Mouse (Mus musculus): ENCODE data around the gene Lrrc75b. TPM values are rescaled to one million over a fixed set of nuclear protein-coding genes. Genes with fewer than 3 reads are reported as not detected.
"Not testable (repeated sequence)": the region's sequence is repeated elsewhere in the genome, so short reads cannot be mapped to it uniquely, and the experiment has no call there.

Lrrc75b gene
- polyA plus RNA-seq, 1 experiment from 2014 or later = 1.0 TPM

- Histone ChIP-seq H3K27me3 (ENCODE audit: control insufficient read depth, insufficient read depth, low read length) (no peaks in the 10 kb centered on the region), H3K36me3 (ENCODE audit: control insufficient read depth, insufficient read depth, low read length) (peaks cover 43% of the 10 kb centered on the region), H3K4me3 (ENCODE audit: low read depth, low read length) (no peak overlapping the region), H3K9ac (ENCODE audit: low read depth, low read length) (no peak overlapping the region), H3K4me1 (ENCODE audit: control insufficient read depth, insufficient read depth, low read length) (peaks cover 13% of the 10 kb centered on the region), H3K4me2 (no peak overlapping the region), H3K9me3 (replicated peaks; ENCODE audit: control insufficient read depth, low read length) (no peaks in the 10 kb centered on the region), H3K27ac (ENCODE audit: low read depth, low read length) (no peak overlapping the region)
- no peak for ATAC-seq (replicated peaks; ENCODE audit: insufficient number of reproducible peaks, low FRiP score, low TSS enrichment)
- WGBS (ENCODE audit: insufficient replicate concordance) = 88% methylated on average over 9 of the region's 9 CpGs
Observed at GRCm38 (mm10) chr10:75511060-75511459, 49.1 kb downstream of the Lrrc75b start.

GRCm38 (mm10) chr10:75510446-75510845, 49.7 kb downstream of the Lrrc75b start:
- no peak overlapping the region for H3K27ac ChIP-seq (ENCODE audit: low read depth, low read length)
- H3K4me1 ChIP-seq (ENCODE audit: control insufficient read depth, insufficient read depth, low read length) = peaks cover 7% of the 10 kb centered on the region; the same call in 1 of the 2 replicates
- H3K4me2 ChIP-seq = no peak overlapping the region
- no peaks in the 10 kb centered on the region for H3K27me3 ChIP-seq (ENCODE audit: control insufficient read depth, insufficient read depth, low read length)
- no peak overlapping the region for H3K9ac ChIP-seq (ENCODE audit: low read depth, low read length)
- no peak overlapping the region for H3K4me3 ChIP-seq (ENCODE audit: low read depth, low read length)
- no peak for ATAC-seq (replicated peaks; ENCODE audit: insufficient number of reproducible peaks, low FRiP score, low TSS enrichment)
- H3K9me3 ChIP-seq (replicated peaks; ENCODE audit: control insufficient read depth, low read length) = no peaks in the 10 kb centered on the region
- WGBS (ENCODE audit: insufficient replicate concordance) = 96% methylated on average over 7 of the region's 7 CpGs
- peaks cover 43% of the 10 kb centered on the region for H3K36me3 ChIP-seq (ENCODE audit: control insufficient read depth, insufficient read depth, low read length)

GRCm38 (mm10) chr10:75505928-75506327, 54.2 kb downstream of the Lrrc75b start:
- WGBS (ENCODE audit: insufficient replicate concordance) = 86% methylated on average over 3 of the region's 3 CpGs
- H3K27me3 ChIP-seq (ENCODE audit: control insufficient read depth, insufficient read depth, low read length); H3K4me3 ChIP-seq (ENCODE audit: low read depth, low read length); H3K9me3 ChIP-seq (replicated peaks; ENCODE audit: control insufficient read depth, low read length); ATAC-seq (replicated peaks; ENCODE audit: insufficient number of reproducible peaks, low FRiP score, low TSS enrichment); H3K9ac ChIP-seq (ENCODE audit: low read depth, low read length); H3K27ac ChIP-seq (ENCODE audit: low read depth, low read length); H3K4me2 ChIP-seq; H3K4me1 ChIP-seq (ENCODE audit: control insufficient read depth, insufficient read depth, low read length): not testable (repeated sequence)
- H3K36me3 ChIP-seq (ENCODE audit: control insufficient read depth, insufficient read depth, low read length) = peaks cover 32% of the 10 kb centered on the region

- Histone ChIP-seq H3K9me3 (replicated peaks; ENCODE audit: control insufficient read depth, low read length) (no peaks in the 10 kb centered on the region), H3K36me3 (ENCODE audit: control insufficient read depth, insufficient read depth, low read length) (peaks cover 25% of the 10 kb centered on the region), H3K4me1 (ENCODE audit: control insufficient read depth, insufficient read depth, low read length) (no peaks in the 10 kb centered on the region), H3K4me2 (no peak overlapping the region), H3K9ac (ENCODE audit: low read depth, low read length) (no peak overlapping the region), H3K27me3 (ENCODE audit: control insufficient read depth, insufficient read depth, low read length) (no peaks in the 10 kb centered on the region), H3K4me3 (ENCODE audit: low read depth, low read length) (no peak overlapping the region), H3K27ac (ENCODE audit: low read depth, low read length) (no peak overlapping the region)
- no peak for ATAC-seq (replicated peaks; ENCODE audit: insufficient number of reproducible peaks, low FRiP score, low TSS enrichment)
- WGBS (ENCODE audit: insufficient replicate concordance) = 69% methylated on average over 3 of the region's 3 CpGs
Observed at GRCm38 (mm10) chr10:75505130-75505495, 55.0 kb downstream of the Lrrc75b start.

- WGBS (ENCODE audit: insufficient replicate concordance) = 79% methylated on average over 8 of the region's 8 CpGs
- no peak overlapping the region for H3K4me3 ChIP-seq (ENCODE audit: low read depth, low read length)
- H3K36me3 ChIP-seq (ENCODE audit: control insufficient read depth, insufficient read depth, low read length) = peaks cover 18% of the 10 kb centered on the region
- H3K4me1 ChIP-seq (ENCODE audit: control insufficient read depth, insufficient read depth, low read length) = no peaks in the 10 kb centered on the region
- H3K27me3 ChIP-seq (ENCODE audit: control insufficient read depth, insufficient read depth, low read length) = no peaks in the 10 kb centered on the region
- ATAC-seq (replicated peaks; ENCODE audit: insufficient number of reproducible peaks, low FRiP score, low TSS enrichment) = no peak
- no peak overlapping the region for H3K4me2 ChIP-seq
- no peak overlapping the region for H3K9ac ChIP-seq (ENCODE audit: low read depth, low read length)
- no peak overlapping the region for H3K27ac ChIP-seq (ENCODE audit: low read depth, low read length)
- no peaks in the 10 kb centered on the region for H3K9me3 ChIP-seq (replicated peaks; ENCODE audit: control insufficient read depth, low read length)
Observed at GRCm38 (mm10) chr10:75504234-75505129, 55.6 kb downstream of the Lrrc75b start.

GRCm38 (mm10) chr10:75503692-75504091, 56.4 kb downstream of the Lrrc75b start:
- Histone ChIP-seq H3K27me3 (ENCODE audit: control insufficient read depth, insufficient read depth, low read length) (no peaks in the 10 kb centered on the region), H3K4me3 (ENCODE audit: low read depth, low read length) (no peak overlapping the region), H3K4me1 (ENCODE audit: control insufficient read depth, insufficient read depth, low read length) (no peaks in the 10 kb centered on the region), H3K4me2 (no peak overlapping the region), H3K27ac (ENCODE audit: low read depth, low read length) (no peak overlapping the region), H3K9me3 (replicated peaks; ENCODE audit: control insufficient read depth, low read length) (no peaks in the 10 kb centered on the region), H3K36me3 (ENCODE audit: control insufficient read depth, insufficient read depth, low read length) (peaks cover 11% of the 10 kb centered on the region), H3K9ac (ENCODE audit: low read depth, low read length) (no peak overlapping the region)
- 91% methylated on average over 7 of the region's 7 CpGs for WGBS (ENCODE audit: insufficient replicate concordance)
- no peak for ATAC-seq (replicated peaks; ENCODE audit: insufficient number of reproducible peaks, low FRiP score, low TSS enrichment)

- no peaks in the 10 kb centered on the region for H3K27me3 ChIP-seq (ENCODE audit: control insufficient read depth, insufficient read depth, low read length)
- H3K27ac ChIP-seq (ENCODE audit: low read depth, low read length) = no peak overlapping the region
- H3K9ac ChIP-seq (ENCODE audit: low read depth, low read length) = no peak overlapping the region
- H3K4me3 ChIP-seq (ENCODE audit: low read depth, low read length) = no peak overlapping the region
- H3K9me3 ChIP-seq (replicated peaks; ENCODE audit: control insufficient read depth, low read length) = no peaks in the 10 kb centered on the region
- H3K4me2 ChIP-seq = no peak overlapping the region
- WGBS (ENCODE audit: insufficient replicate concordance) = 92% methylated on average over 1 of the region's 1 CpGs
- H3K36me3 ChIP-seq (ENCODE audit: control insufficient read depth, insufficient read depth, low read length) = peaks cover 2% of the 10 kb centered on the region; the same call in 1 of the 2 replicates
- no peaks in the 10 kb centered on the region for H3K4me1 ChIP-seq (ENCODE audit: control insufficient read depth, insufficient read depth, low read length)
- ATAC-seq (replicated peaks; ENCODE audit: insufficient number of reproducible peaks, low FRiP score, low TSS enrichment) = no peak
Observed at GRCm38 (mm10) chr10:75501641-75502040, 58.5 kb downstream of the Lrrc75b start.

- peaks cover 2% of the 10 kb centered on the region; the same call in 1 of the 2 replicates for H3K4me1 ChIP-seq (ENCODE audit: control insufficient read depth, insufficient read depth, low read length)
- no peak for ATAC-seq (replicated peaks; ENCODE audit: insufficient number of reproducible peaks, low FRiP score, low TSS enrichment)
- H3K4me2 ChIP-seq = no peak overlapping the region; the same call in 1 of the 2 replicates
- H3K9me3 ChIP-seq (replicated peaks; ENCODE audit: control insufficient read depth, low read length) = no peaks in the 10 kb centered on the region
- H3K9ac ChIP-seq (ENCODE audit: low read depth, low read length) = no peak overlapping the region
- H3K27ac ChIP-seq (ENCODE audit: low read depth, low read length) = no peak overlapping the region
- H3K27me3 ChIP-seq (ENCODE audit: control insufficient read depth, insufficient read depth, low read length) = no peaks in the 10 kb centered on the region
- no peak overlapping the region for H3K4me3 ChIP-seq (ENCODE audit: low read depth, low read length)
- H3K36me3 ChIP-seq (ENCODE audit: control insufficient read depth, insufficient read depth, low read length) = no peaks in the 10 kb centered on the region
- WGBS (ENCODE audit: insufficient replicate concordance) = 34% methylated on average over 7 of the region's 7 CpGs
Observed at GRCm38 (mm10) chr10:75500345-75500744, 59.8 kb downstream of the Lrrc75b start.

Measured in heart, embryonic 11.5 days (tissue).